Mouse (Mus musculus) cerebellum, adult 11 months (tissue): ENCODE results near the gene Gpr153.

ENCODE experiments used
- DNase-seq: peaks from one replicate; pipeline ENCODE4 v3.0.0; 2022

Gpr153 gene

DNA sequence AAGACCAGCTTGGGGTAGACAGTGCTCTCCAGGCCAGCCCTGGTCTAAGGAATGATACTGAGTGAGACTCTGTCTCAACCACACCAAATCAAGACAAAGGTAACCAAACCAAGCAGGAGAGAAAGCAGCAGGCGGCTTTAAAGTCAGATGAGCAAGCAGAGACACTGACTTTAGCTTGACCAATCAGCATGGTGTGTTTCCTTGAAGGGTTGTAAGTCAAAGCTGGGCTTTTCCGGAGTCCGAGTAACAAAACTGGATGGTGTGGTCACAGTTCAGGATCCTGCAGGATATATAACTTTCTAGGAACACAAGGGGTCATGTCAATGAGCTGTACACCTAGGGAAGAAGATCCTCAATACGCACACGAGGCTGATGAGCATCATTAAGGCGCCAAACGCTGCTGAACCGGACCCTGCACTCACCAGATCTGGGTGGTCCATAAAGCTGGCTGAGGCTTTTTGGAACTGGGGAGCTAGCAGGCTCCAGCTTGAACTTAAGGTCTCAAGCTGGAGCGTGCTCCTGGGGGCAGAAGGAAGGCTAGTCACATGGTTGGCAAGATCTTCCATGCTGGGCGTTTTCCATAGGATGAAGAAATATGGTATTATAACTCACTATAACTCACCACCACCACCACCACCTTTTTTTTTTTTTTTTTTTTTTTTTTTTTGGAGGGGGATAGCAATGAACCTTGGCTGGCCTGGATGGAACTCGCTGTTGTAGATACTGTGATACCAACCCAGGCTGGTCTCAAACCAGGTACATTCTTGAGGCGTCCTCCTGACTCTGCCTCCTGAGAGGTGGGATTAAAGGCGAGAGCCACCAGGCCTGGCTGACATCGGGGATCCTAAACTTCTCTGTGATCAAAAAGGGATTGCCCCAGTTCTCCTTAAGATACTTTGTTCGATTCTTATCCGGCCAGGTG is 50.9 kb downstream of the Gpr153 start:
- DNase-seq: no peak

DNA sequence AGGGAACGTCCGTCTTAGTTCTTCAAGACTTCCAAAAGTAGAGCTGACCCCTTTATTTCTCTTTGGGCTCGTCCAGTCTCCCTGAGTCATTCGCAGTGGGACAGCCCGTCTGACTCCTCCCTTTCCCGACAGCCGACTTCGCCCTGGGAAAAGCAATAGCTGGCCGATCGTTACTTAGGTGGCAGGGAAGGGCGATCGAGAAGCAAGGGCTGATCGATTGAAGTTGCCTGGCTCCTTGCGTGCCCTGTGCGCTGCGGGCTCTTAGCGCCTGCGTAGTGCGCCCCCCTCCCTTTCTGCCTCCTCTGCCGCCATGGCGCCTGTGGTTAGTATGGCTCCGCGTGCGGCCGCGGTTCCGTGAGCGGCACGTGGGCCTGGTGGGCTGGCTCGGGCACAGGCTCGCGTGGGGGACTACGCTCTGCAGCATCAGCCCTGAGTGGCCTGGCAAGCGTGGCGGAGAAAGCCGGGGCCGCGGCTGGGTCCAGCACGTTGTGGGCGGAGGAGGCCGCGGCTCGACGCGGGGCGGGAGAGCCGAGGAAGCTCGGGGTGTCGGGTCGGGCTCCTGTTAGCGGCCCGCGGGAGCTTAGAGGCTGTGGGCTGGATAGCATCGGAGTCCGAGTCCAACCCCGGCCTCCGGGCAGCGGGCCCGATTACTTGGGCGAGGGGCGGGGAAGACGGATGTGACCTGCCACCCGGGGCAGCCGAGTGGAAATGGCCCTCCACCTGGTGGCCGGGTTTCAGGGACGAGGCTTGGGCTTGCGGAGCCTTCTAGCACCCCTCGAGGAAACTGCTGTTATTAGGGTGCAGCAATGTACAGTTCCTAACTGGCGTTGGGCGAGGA is 51.8 kb downstream of the Gpr153 start, which contains the start of gene Rpl22:
Rpl22 (plus strand) TSS at position 169 of the 838 bp plus-strand sequence.
- DNase-seq: peak; percentile 91

DNA sequence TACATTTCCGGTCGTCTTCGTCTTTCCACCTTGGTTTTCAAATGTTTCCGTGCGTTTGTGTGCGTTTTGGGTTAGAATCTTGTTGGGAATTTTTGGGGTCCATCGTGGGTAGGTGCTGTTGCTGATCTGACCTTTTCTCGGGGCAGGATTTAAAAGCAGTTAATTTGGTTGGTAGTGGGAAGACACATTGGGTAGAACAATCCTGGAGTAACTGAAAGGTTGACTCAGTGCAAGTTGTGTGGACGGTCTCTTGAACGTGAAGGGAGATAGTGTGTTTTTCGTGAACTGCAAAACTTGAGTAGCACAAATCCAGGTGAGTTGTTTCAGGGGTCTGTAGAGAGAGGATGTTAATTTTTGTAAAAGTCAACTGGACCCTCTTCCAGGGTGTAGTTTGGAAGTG is 52.5 kb downstream of the Gpr153 start:
- DNase-seq: no peak

DNA sequence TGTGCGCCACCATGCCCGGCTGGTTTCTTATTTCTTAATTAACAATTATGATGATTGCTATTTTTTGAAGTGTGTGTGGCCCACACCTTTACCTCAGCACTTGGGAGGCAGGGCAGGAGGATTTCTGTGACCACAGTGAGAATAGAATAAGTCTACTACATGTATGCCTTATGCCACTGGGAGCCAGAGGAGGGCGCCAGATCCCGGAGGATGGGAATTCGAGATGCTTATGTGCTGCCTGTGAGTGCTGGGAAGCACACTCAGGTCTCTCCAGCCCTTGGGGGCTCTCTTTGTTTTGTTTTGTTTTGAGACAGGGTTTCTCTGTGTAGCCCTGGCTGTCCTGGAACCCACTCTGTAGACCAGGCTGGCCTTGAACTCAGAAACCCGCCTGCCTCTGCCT is 54.7 kb downstream of the Gpr153 start:
- DNase-seq: no peak

DNA sequence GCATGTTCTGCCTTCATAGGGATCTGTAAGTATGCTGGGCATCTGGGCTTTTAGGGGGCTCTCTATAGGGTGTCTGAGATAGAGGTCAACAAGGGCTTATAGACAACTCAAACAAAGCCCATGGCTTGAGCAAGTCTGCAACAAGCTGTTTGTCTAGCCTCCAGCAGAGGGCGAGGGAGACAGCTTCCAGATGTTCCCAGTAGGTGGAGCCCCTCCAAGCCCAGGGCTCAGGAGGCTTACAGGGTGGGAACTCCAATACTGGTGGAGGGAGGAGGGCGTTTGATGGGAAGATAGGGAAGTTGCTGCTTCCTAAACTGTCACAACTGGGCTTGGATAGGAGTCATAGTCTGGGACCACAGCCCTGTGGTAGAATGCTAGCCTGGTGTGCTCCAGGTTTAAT is 58.9 kb downstream of the Gpr153 start:
- DNase-seq: no peak

DNA sequence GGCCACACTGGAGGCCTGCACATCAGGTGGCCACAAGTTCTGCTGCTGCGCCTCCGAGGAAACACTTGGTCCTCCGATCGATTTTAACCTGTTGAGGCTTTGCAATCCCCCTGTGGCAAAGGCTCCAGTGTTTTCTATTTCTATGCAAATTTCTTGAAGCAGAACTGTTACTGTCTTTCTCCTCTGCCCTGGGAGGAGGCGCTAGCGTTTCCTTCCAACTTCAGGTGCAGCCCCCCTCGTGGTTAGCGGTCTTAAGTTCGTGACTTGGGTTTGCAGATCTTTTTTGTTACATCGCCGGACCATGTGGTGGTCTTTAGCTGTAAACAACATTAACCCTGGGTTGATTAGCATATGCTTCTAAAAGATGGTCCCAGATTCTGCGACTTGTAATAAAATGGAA is 59.6 kb downstream of the Gpr153 start:
- DNase-seq: no peak
